Mouse (Mus musculus) CH12.LX (cell line): ENCODE results near the gene Klhl23. TPM values are rescaled to one million over a fixed set of nuclear protein-coding genes. Genes with fewer than 3 reads are reported as not detected.

ENCODE experiments used
- DNase-seq: peaks from one replicate; pipeline ENCODE4 v3.0.0-alpha.2; 2013; ENCODE audit errors: extremely low read depth
- H3K27ac ChIP-seq: 2 replicates; pipeline ENCODE4 v1.5.1; 2012; ENCODE audit warnings: low read depth, mild to moderate bottlenecking, control low read depth, moderate library complexity; ENCODE audit not compliant: insufficient read depth
- H3K27me3 ChIP-seq: replicated peaks from 2 replicates; pipeline ENCODE3; 2012; ENCODE audit warnings: inconsistent platforms
- H3K36me3 ChIP-seq, 2 experiments: replicated peaks in 1 of 2; 2 replicates each; pipeline versions ENCODE3 to v1.6.1; 2012; ENCODE audit warnings: inconsistent platforms in 1 of 2, low read length in 1 of 2, mild to moderate bottlenecking in 1 of 2, mixed read lengths in 1 of 2, moderate library complexity in 1 of 2; ENCODE audit not compliant: control insufficient read depth in 1 of 2, insufficient read depth in 1 of 2
- H3K4me1 ChIP-seq, 2 experiments: 2 replicates each; pipeline ENCODE4 v1.6.1; 2012; ENCODE audit warnings: inconsistent platforms in 1 of 2, moderate library complexity in 1 of 2; ENCODE audit not compliant: insufficient read depth in 2 of 2, control insufficient read depth in 1 of 2
- H3K4me2 ChIP-seq: 2 replicates; pipeline ENCODE4 v1.6.1; 2012; ENCODE audit warnings: low read depth, mild to moderate bottlenecking, control low read depth; ENCODE audit not compliant: poor library complexity, insufficient read depth, severe bottlenecking
- H3K4me3 ChIP-seq, 3 experiments: fragments of 150-350 bp in 1 of 3; sonication (generic) in 1 of 3; replicated peaks in 1 of 3; 2 replicates each; pipeline versions ENCODE3 to v1.5.1; 2011 to 2012; ENCODE audit warnings: low read depth in 2 of 3, low read length in 2 of 3, mild to moderate bottlenecking in 2 of 3, moderate library complexity in 2 of 3, control low read depth in 1 of 3, improper control_type of control experiment in 1 of 3, inconsistent platforms in 1 of 3, mixed read lengths in 1 of 3; ENCODE audit not compliant: poor library complexity in 1 of 3
- H3K79me2 ChIP-seq: replicated peaks from 2 replicates; pipeline ENCODE4 v1.6.1; 2012; ENCODE audit warnings: mild to moderate bottlenecking, moderate library complexity; ENCODE audit not compliant: control insufficient read depth, poor library complexity, insufficient read depth, severe bottlenecking; ENCODE audit errors: extremely low read depth
- H3K9ac ChIP-seq: 2 replicates; pipeline ENCODE4 v1.6.1; 2012; ENCODE audit warnings: low read depth, mild to moderate bottlenecking, control low read depth, moderate library complexity; ENCODE audit not compliant: insufficient read depth
- H3K9me3 ChIP-seq: replicated peaks from 2 replicates; pipeline ENCODE3; 2012; ENCODE audit warnings: low read length, inconsistent platforms, mixed read lengths
- BHLHE40 ChIP-seq: IDR thresholded peaks from 2 replicates; pipeline ENCODE4 v1.6.1; 2011; ENCODE audit warnings: mild to moderate bottlenecking, low read depth, low read length, improper control_type of control experiment
- CHD1 ChIP-seq: IDR thresholded peaks from 2 replicates; pipeline ENCODE4 v1.6.1; 2012; ENCODE audit warnings: low read depth, low read length, improper control_type of control experiment, inconsistent platforms
- CTCF ChIP-seq, 2 experiments: IDR thresholded peaks in 1 of 2; conservative IDR thresholded peaks in 1 of 2; 2 replicates each; pipeline ENCODE4 v1.5.1; 2011 to 2012; ENCODE audit warnings: low read depth in 2 of 2, low read length in 2 of 2, improper control_type of control experiment in 1 of 2, inconsistent platforms in 1 of 2, mild to moderate bottlenecking in 1 of 2, moderate library complexity in 1 of 2
- ETS1 ChIP-seq: conservative IDR thresholded peaks from 2 replicates; pipeline ENCODE4 v1.6.1; 2012; ENCODE audit warnings: low read depth, mild to moderate bottlenecking, inconsistent platforms, low read length, improper control_type of control experiment, moderate library complexity
- JUN ChIP-seq: IDR thresholded peaks from 2 replicates; pipeline ENCODE4 v1.6.1; 2011; ENCODE audit warnings: low read depth, mild to moderate bottlenecking, low read length, improper control_type of control experiment, moderate library complexity; ENCODE audit not compliant: insufficient read depth
- JUND ChIP-seq: conservative IDR thresholded peaks from 2 replicates; pipeline ENCODE4 v1.6.1; 2011; ENCODE audit warnings: low read depth, low read length, improper control_type of control experiment
- MAFK ChIP-seq: IDR thresholded peaks from 2 replicates; pipeline ENCODE4 v1.6.1; 2011; ENCODE audit warnings: low read length, improper control_type of control experiment; ENCODE audit not compliant: insufficient replicate concordance
- MEF2A ChIP-seq: IDR thresholded peaks from 2 replicates; pipeline ENCODE4 v1.6.1; 2014; ENCODE audit warnings: low read depth, mild to moderate bottlenecking, inconsistent platforms, low read length, improper control_type of control experiment, borderline replicate concordance
- MXI1 ChIP-seq: IDR thresholded peaks from 2 replicates; pipeline ENCODE4 v1.6.1; 2011; ENCODE audit warnings: mild to moderate bottlenecking, low read depth, low read length, improper control_type of control experiment
- NRF1 ChIP-seq: IDR thresholded peaks from 2 replicates; pipeline ENCODE4 v1.6.1; 2014; ENCODE audit warnings: low read depth, mild to moderate bottlenecking, inconsistent platforms, low read length, improper control_type of control experiment, moderate library complexity
- POLR2AphosphoS2 ChIP-seq: IDR thresholded peaks from 2 replicates; pipeline ENCODE4 v1.6.1; 2011; ENCODE audit warnings: low read depth, low read length, improper control_type of control experiment
- RAD21 ChIP-seq: IDR thresholded peaks from 2 replicates; pipeline ENCODE4 v1.6.1; 2011; ENCODE audit warnings: low read depth, mild to moderate bottlenecking, low read length, improper control_type of control experiment, moderate library complexity
- SIN3A ChIP-seq: IDR thresholded peaks from 2 replicates; pipeline ENCODE4 v1.6.1; 2012; ENCODE audit warnings: low read length, improper control_type of control experiment, inconsistent platforms
- UBTF ChIP-seq: IDR thresholded peaks from 2 replicates; pipeline ENCODE4 v1.6.1; 2012; ENCODE audit warnings: low read depth, mild to moderate bottlenecking, inconsistent platforms, low read length, improper control_type of control experiment, moderate library complexity
- USF1 ChIP-seq: IDR thresholded peaks from 2 replicates; pipeline ENCODE4 v1.6.1; 2014; ENCODE audit warnings: low read depth, mild to moderate bottlenecking, inconsistent platforms, low read length, improper control_type of control experiment
- ZKSCAN1 ChIP-seq: IDR thresholded peaks from 2 replicates; pipeline ENCODE4 v1.6.1; 2012; ENCODE audit warnings: low read depth, inconsistent platforms, low read length, improper control_type of control experiment, borderline replicate concordance
- ZMIZ1 ChIP-seq: IDR thresholded peaks from 2 replicates; pipeline ENCODE4 v1.6.1; 2012; ENCODE audit warnings: low read depth, mild to moderate bottlenecking, inconsistent platforms, low read length, improper control_type of control experiment
- ZNF384 ChIP-seq: IDR thresholded peaks from 2 replicates; pipeline ENCODE4 v1.6.1; 2012; ENCODE audit warnings: low read depth, low read length, improper control_type of control experiment, inconsistent platforms
- dilution Hi-C: fragments of 300-500 bp; cut with MboI; formaldehyde crosslinking; loops from 2 replicates; pipeline ENCODE4 v1.14.3; 2020; ENCODE audit warnings: low sequenced_read_pairs; ENCODE audit not compliant: extremely low pct_unique_long_range_greater_than_20kb, extremely low pct_ligation_motif_present
- in situ Hi-C: fragments of 300-500 bp; cut with MboI; formaldehyde crosslinking; loops from 3 replicates; pipeline ENCODE4 v1.14.3; 2019; ENCODE audit warnings: low sequenced_read_pairs, low pct_ligation_motif_present, low pct_unique_long_range_greater_than_20kb, mixed read lengths
- polyA plus RNA-seq: library from polyadenylated mRNA; unstranded; fragments of >175 nt; gene quantifications from 2 replicates; pipeline ENCODE4 v1.2.1, GENCODE M21; 2012; ENCODE audit warnings: low read depth; ENCODE audit not compliant: insufficient read length
- total RNA-seq, 2 experiments: library from RNA; depleted of rRNA; stranded (reverse); fragments of 300-350 nt in 1 of 2; fragments of >200 nt in 1 of 2; gene quantifications; 2 replicates each; pipeline ENCODE4 v1.2.3; 2012 to 2014

The Klhl23 gene
- total and polyA plus RNA-seq, 3 experiments, result 0.05 to 0.34 (median 0.09) TPM

- Histone ChIP-seq H3K9ac (peak overlapping the region; percentile 90), H3K27ac (no peak overlapping the region), H3K27me3 (no peaks in the 10 kb centered on the region), H3K36me3 (peaks cover 3 to 15% of the 10 kb centered on the region in 2 experiments), H3K4me3 (peak overlapping the region; percentile 71 to 77 (median 77)), H3K4me2 (peak overlapping the region; percentile 86), H3K79me2 (peaks cover 21% of the 10 kb centered on the region), H3K4me1 (peaks cover 0 to 12% of the 10 kb centered on the region in 2 experiments; a peak in 2 of 4 replicates), H3K9me3 (no peaks in the 10 kb centered on the region)
- DNase-seq, result peak; percentile 9
- dilution Hi-C loops (no loop called here), in situ Hi-C loops (no loop called here)
- TF ChIP-seq SIN3A, result no peak
- no peak for TF ChIP-seq MEF2A
- no peak for TF ChIP-seq JUN
- no peak for TF ChIP-seq POLR2AphosphoS2
Observed at GRCm38 (mm10) chr2:69884581-69884980, 62.8 kb downstream of the Klhl23 start.

GRCm38 (mm10) chr2:69885050-69885449, 63.3 kb downstream of the Klhl23 start:
- Histone ChIP-seq H3K9ac (peak overlapping the region; percentile 90), H3K4me1 (peaks cover 0 to 12% of the 10 kb centered on the region in 2 experiments; a peak in 2 of 4 replicates), H3K36me3 (peaks cover 3 to 11% of the 10 kb centered on the region in 2 experiments), H3K4me3 (peak overlapping the region; percentile 71 to 77 (median 77)), H3K9me3 (no peaks in the 10 kb centered on the region), H3K27ac (0 out of 2 replicates have a peak overlapping the region, but pooled peaks have one; percentile 4), H3K79me2 (peaks cover 21% of the 10 kb centered on the region), H3K27me3 (no peaks in the 10 kb centered on the region), H3K4me2 (peak overlapping the region; percentile 86)
- dilution Hi-C loops (no loop called here), in situ Hi-C loops (no loop called here)
- no peak for TF ChIP-seq MAFK
- TF ChIP-seq ETS1, result no peak
- TF ChIP-seq NRF1, result no peak
- TF ChIP-seq USF1, result no peak
- TF ChIP-seq JUND, result no peak
- no peak for TF ChIP-seq ZNF384
- TF ChIP-seq ZKSCAN1, result no peak
- TF ChIP-seq CTCF (conservative IDR thresholded peaks at IDR 0.05 in 1 of 2, IDR thresholded peaks at IDR 0.05 in 1 of 2; ENCODE audit: low read depth in 2 of 2, low read length in 2 of 2), result no peak
- no peak for TF ChIP-seq POLR2AphosphoS2
- no peak for TF ChIP-seq JUN
- no peak for TF ChIP-seq MXI1
- TF ChIP-seq BHLHE40, result no peak
- TF ChIP-seq UBTF, result no peak
- TF ChIP-seq RAD21, result no peak
- no peak for TF ChIP-seq ZMIZ1
- no peak for TF ChIP-seq CHD1
- no peak for TF ChIP-seq SIN3A
- no peak for DNase-seq
